Mouse (Mus musculus) heart, embryonic 14.5 days (tissue): ENCODE results near the gene Lhpp. TPM values are rescaled to one million over a fixed set of nuclear protein-coding genes. Genes with fewer than 3 reads are reported as not detected.
A peak's percentile ranks its signal among the peaks of the same experiment; 100 is the strongest.

Source experiments
- ATAC-seq: fragments of 200-750 bp; cut with Nextera tagmentation; 2 replicates; pipeline ENCODE4 v1.8.0; 2017; ENCODE audit warnings: low read depth, moderate TSS enrichment; ENCODE audit not compliant: insufficient number of reproducible peaks, insufficient read depth, low FRiP score
- H3K27ac ChIP-seq, 2 experiments: fragments of 200-500 bp in 1 of 2; fragments of 300-500 bp in 1 of 2; sonication (generic) in 1 of 2; replicated peaks in 1 of 2; 2 replicates each; pipeline ENCODE4 v1.5.1; 2012 to 2014; ENCODE audit warnings: low read depth in 2 of 2, low read length in 2 of 2, control low read depth in 1 of 2, mild to moderate bottlenecking in 1 of 2, mixed read lengths in 1 of 2; ENCODE audit not compliant: control insufficient read depth in 1 of 2, insufficient read depth in 1 of 2
- H3K27me3 ChIP-seq: fragments of 300-500 bp; sonication (generic); 2 replicates; pipeline ENCODE4 v1.6.1; 2014; ENCODE audit warnings: mild to moderate bottlenecking, low read length, control low read depth; ENCODE audit not compliant: control insufficient read depth, insufficient read depth
- H3K36me3 ChIP-seq: fragments of 300-500 bp; sonication (generic); 2 replicates; pipeline ENCODE4 v1.6.1; 2014; ENCODE audit warnings: mild to moderate bottlenecking, control low read depth, low read length, mixed read lengths; ENCODE audit not compliant: control insufficient read depth, insufficient read depth
- H3K4me1 ChIP-seq, 2 experiments: fragments of 200-500 bp in 1 of 2; fragments of 300-500 bp in 1 of 2; sonication (generic) in 1 of 2; 2 replicates each; pipeline ENCODE4 v1.6.1; 2012 to 2014; ENCODE audit warnings: low read length in 2 of 2, control low read depth in 1 of 2, mixed read lengths in 1 of 2; ENCODE audit not compliant: control insufficient read depth in 2 of 2, insufficient read depth in 2 of 2
- H3K4me2 ChIP-seq: fragments of 300-500 bp; sonication (generic); 2 replicates; pipeline ENCODE4 v1.6.1; 2014; ENCODE audit warnings: mild to moderate bottlenecking, low read length
- H3K4me3 ChIP-seq, 2 experiments: fragments of 200-500 bp in 1 of 2; fragments of 300-500 bp in 1 of 2; sonication (generic) in 1 of 2; 2 replicates each; pipeline ENCODE4 v1.5.1; 2012 to 2014; ENCODE audit warnings: low read length in 2 of 2, mild to moderate bottlenecking in 2 of 2, control low read depth in 1 of 2, low read depth in 1 of 2, moderate library complexity in 1 of 2; ENCODE audit not compliant: control insufficient read depth in 1 of 2, insufficient read depth in 1 of 2
- H3K9ac ChIP-seq: fragments of 300-500 bp; sonication (generic); 2 replicates; pipeline ENCODE4 v1.6.1; 2014; ENCODE audit warnings: mild to moderate bottlenecking, low read length
- H3K9me3 ChIP-seq: fragments of 300-500 bp; sonication (generic); 2 replicates; pipeline ENCODE4 v1.6.1; 2016; ENCODE audit warnings: low read length, control low read depth; ENCODE audit not compliant: control insufficient read depth
- WGBS: fragments of 180-500 bp; shearing (Covaris S2); extraction: QIAGEN DNeasy Blood & Tissue Kit; methylation state at CpG from one replicate; pipeline ENCODE4 v1.1.7; 2014; 5-methylcytosine and 5-hydroxymethylcytosine counted together
- polyA plus RNA-seq: library from polyadenylated mRNA; unstranded; fragments of >200 nt; fragmentation: Nextera tagmentation; extraction: Ambion mirVana; gene quantifications from 2 replicates; pipeline ENCODE4 v1.2.1, GENCODE M21; 2014

Lhpp gene
- polyA plus RNA-seq, 1 experiment from 2014 or later: 35.0 TPM

DNA sequence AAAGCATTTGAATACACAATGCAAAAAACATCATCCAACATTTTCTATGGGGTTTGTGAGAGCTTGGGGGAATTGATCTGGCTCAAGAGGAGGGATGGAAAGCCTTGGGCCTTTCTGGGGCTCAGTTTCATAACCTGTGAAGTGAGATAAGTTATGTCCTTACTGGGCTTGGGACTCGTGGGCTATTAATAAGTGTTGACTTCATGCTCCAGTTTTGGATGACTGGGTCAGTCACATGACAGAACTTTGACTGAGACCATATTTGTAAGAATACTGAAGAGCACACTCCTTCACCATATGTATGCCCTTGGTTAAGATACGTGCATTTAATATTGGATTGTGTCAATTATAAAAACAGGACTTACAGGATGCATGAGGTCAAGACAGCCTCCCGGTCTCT is 17.0 kb downstream of the Lhpp start:
- Histone ChIP-seq H3K4me3 (no peak overlapping the region), H3K27me3 (no peaks in the 10 kb centered on the region), H3K4me2 (no peak overlapping the region), H3K9me3 (no peaks in the 10 kb centered on the region), H3K4me1 (peaks cover 6 to 19% of the 10 kb centered on the region in 2 experiments), H3K36me3 (no peaks in the 10 kb centered on the region), H3K9ac (peak overlapping the region; percentile 31; the same call in 1 of the 2 replicates), H3K27ac (peak overlapping the region; percentile 72 to 82)
- 42% methylated on average over 3 of the region's 3 CpGs for WGBS
- ATAC-seq: peak; percentile 62

DNA sequence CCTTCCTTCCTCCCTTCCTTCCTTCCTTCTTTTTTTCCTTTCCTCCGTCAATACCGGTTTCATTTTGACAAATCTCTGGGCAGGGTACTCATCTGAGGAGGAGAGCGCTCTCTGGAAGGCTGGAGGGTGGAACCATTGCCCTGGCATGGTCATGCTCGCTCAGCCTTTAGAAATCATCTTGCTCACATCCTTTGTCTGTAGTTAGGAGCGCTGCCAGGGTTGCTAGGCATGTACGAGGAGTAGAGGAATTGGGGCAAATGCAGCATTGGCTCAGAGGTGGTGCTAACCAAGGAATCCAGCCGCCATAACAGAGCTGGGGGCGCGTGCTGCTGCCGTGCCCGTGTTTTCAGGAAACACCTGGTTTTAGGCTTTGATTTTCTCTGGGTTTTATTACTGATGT is 20.9 kb downstream of the Lhpp start:
- H3K4me1 ChIP-seq: peaks cover 3 to 12% of the 10 kb centered on the region in 2 experiments
- no peak overlapping the region for H3K4me3 ChIP-seq
- H3K4me2 ChIP-seq: no peak overlapping the region
- H3K36me3 ChIP-seq: no peaks in the 10 kb centered on the region
- ATAC-seq: no peak
- WGBS: 86% methylated on average over 11 of the region's 11 CpGs
- H3K9ac ChIP-seq: no peak overlapping the region
- H3K9me3 ChIP-seq: no peaks in the 10 kb centered on the region
- no peak overlapping the region for H3K27ac ChIP-seq
- no peaks in the 10 kb centered on the region for H3K27me3 ChIP-seq

- no peak for ATAC-seq
- no peak overlapping the region for H3K27ac ChIP-seq
- no peak overlapping the region for H3K4me2 ChIP-seq
- no peaks in the 10 kb centered on the region for H3K9me3 ChIP-seq
- H3K4me3 ChIP-seq: no peak overlapping the region
- H3K4me1 ChIP-seq: no peaks in the 10 kb centered on the region
- no peaks in the 10 kb centered on the region for H3K36me3 ChIP-seq
- no peaks in the 10 kb centered on the region for H3K27me3 ChIP-seq
- no peak overlapping the region for H3K9ac ChIP-seq
- WGBS: 65% methylated on average over 12 of the region's 12 CpGs
These were observed 26.9 kb downstream of the Lhpp start for GRCm38 (mm10) chr7:132637292-132637691.

GRCm38 (mm10) chr7:132638446-132639087 is 28.1 kb downstream of the Lhpp start:
- H3K4me2 ChIP-seq: no peak overlapping the region
- H3K9me3 ChIP-seq: no peaks in the 10 kb centered on the region
- H3K4me1 ChIP-seq: no peaks in the 10 kb centered on the region
- WGBS: 55% methylated on average over 12 of the region's 12 CpGs
- 0 out of 2 replicates have a peak, but pooled peaks have one; percentile 20 for ATAC-seq
- no peaks in the 10 kb centered on the region for H3K27me3 ChIP-seq
- no peak overlapping the region for H3K4me3 ChIP-seq
- H3K27ac ChIP-seq: no peak overlapping the region
- no peak overlapping the region for H3K9ac ChIP-seq
- H3K36me3 ChIP-seq: 0 out of 2 replicates have a peak, but pooled peaks cover 5% of the 10 kb centered on the region

DNA sequence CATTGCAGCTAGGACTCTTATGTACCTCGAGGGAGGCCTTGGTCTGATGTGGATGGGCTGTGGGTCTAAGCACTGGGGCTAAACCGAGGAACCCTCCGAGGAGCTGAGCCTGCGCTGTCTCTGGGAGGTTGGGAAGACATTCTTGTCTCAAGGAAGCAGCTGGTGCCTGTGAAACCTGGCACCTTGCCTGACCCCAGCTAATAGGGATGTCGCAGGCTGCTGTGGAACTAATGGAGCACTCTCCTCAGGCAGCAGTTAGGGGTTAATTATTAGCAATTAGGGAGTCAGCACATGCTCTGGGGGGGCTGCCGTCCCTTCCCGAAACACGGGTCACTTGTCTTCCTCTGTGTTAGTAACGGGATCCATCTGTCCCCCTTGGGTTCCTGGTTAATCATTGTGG is 30.5 kb downstream of the Lhpp start:
- Histone ChIP-seq H3K4me3 (no peak overlapping the region), H3K9ac (no peak overlapping the region), H3K27ac (no peak overlapping the region), H3K9me3 (no peaks in the 10 kb centered on the region), H3K4me1 (no peaks in the 10 kb centered on the region), H3K27me3 (no peaks in the 10 kb centered on the region), H3K4me2 (no peak overlapping the region), H3K36me3 (0 out of 2 replicates have a peak, but pooled peaks cover 5% of the 10 kb centered on the region)
- WGBS: 52% methylated on average over 9 of the region's 9 CpGs
- no peak for ATAC-seq

DNA sequence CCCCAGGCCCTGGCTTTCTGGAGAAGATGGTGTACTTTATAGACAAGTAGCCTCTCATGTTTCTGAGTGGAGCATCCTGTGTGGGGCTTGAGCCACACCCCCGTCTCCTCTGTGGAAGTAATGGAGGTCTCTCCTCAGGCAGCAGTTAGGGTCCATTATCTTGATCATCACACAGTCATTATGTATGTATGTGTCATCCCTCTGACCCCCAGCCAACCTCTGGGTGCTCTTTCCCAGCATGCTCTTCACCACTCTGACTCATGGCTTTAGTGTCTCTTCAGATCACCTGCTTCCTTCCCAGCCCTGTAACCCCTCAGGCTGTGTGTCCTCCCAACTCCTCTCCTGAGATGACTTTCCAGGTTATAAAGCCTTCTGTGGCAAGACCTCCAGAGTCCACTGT is 31.2 kb downstream of the Lhpp start:
- Histone ChIP-seq H3K9me3 (no peaks in the 10 kb centered on the region), H3K4me1 (no peaks in the 10 kb centered on the region), H3K9ac (no peak overlapping the region), H3K4me3 (no peak overlapping the region), H3K36me3 (0 out of 2 replicates have a peak, but pooled peaks cover 5% of the 10 kb centered on the region), H3K27me3 (no peaks in the 10 kb centered on the region), H3K27ac (no peak overlapping the region), H3K4me2 (no peak overlapping the region)
- WGBS: 76% methylated on average over 1 of the region's 1 CpGs
- ATAC-seq: no peak

GRCm38 (mm10) chr7:132644605-132645279 is 34.3 kb downstream of the Lhpp start:
- no peaks in the 10 kb centered on the region for H3K4me1 ChIP-seq
- H3K27ac ChIP-seq: no peak overlapping the region
- H3K9ac ChIP-seq: no peak overlapping the region
- no peak overlapping the region for H3K4me2 ChIP-seq
- 84% methylated on average over 11 of the region's 11 CpGs for WGBS
- H3K9me3 ChIP-seq: no peaks in the 10 kb centered on the region
- H3K27me3 ChIP-seq: no peaks in the 10 kb centered on the region
- H3K4me3 ChIP-seq: no peak overlapping the region
- ATAC-seq: no peak
- H3K36me3 ChIP-seq: 0 out of 2 replicates have a peak, but pooled peaks cover 5% of the 10 kb centered on the region
